Mouse (Mus musculus): ENCODE measurements around the gene A630023A22Rik.

GRCm38 (mm10) chr14:34089796-34090195, 12.8 kb downstream of the A630023A22Rik start:
- TF ChIP-seq CTCF (IDR thresholded peaks at IDR 0.05) (no peak), EP300 (IDR thresholded peaks at IDR 0.05) (no peak)
